Mouse (Mus musculus) lung, postnatal 0 days (tissue): ENCODE results near the gene Nin. TPM values are rescaled to one million over a fixed set of nuclear protein-coding genes. Genes with fewer than 3 reads are reported as not detected.
A peak's percentile ranks its signal among the peaks of the same experiment; 100 is the strongest.

ENCODE experiments used
- ATAC-seq: fragments of 200-750 bp; cut with Nextera tagmentation; 2 replicates; pipeline ENCODE4 v1.8.0; 2017; ENCODE audit warnings: moderate library complexity
- DNase-seq: peaks from one replicate; pipeline ENCODE4 v3.0.0-alpha.2; 2016; ENCODE audit warnings: low spot score
- H3K27ac ChIP-seq: fragments of 300-500 bp; sonication (generic); 2 replicates; pipeline ENCODE4 v1.5.1; 2014; ENCODE audit warnings: antibody characterized with exemption, mild to moderate bottlenecking, low read length, mixed read lengths
- H3K27me3 ChIP-seq: fragments of 300-500 bp; sonication (generic); replicated peaks from 2 replicates; pipeline ENCODE4 v1.6.1; 2014; ENCODE audit warnings: low read length, mixed read lengths; ENCODE audit not compliant: insufficient read depth
- H3K36me3 ChIP-seq: fragments of 300-500 bp; sonication (generic); 2 replicates; pipeline ENCODE4 v1.6.1; 2014; ENCODE audit warnings: low read length, mixed read lengths; ENCODE audit not compliant: insufficient read depth
- H3K4me1 ChIP-seq: fragments of 300-500 bp; sonication (generic); 2 replicates; pipeline ENCODE4 v1.6.1; 2014; ENCODE audit warnings: antibody characterized with exemption, low read depth, low read length, mixed read lengths; ENCODE audit not compliant: insufficient read depth
- H3K4me2 ChIP-seq: fragments of 300-500 bp; sonication (generic); replicated peaks from 2 replicates; pipeline ENCODE4 v1.6.1; 2014; ENCODE audit warnings: low read depth, mild to moderate bottlenecking, low read length, moderate library complexity, mixed read lengths
- H3K4me3 ChIP-seq: fragments of 300-500 bp; sonication (generic); 2 replicates; pipeline ENCODE4 v1.5.1; 2014; ENCODE audit warnings: low read depth, low read length
- H3K9ac ChIP-seq: fragments of 300-500 bp; sonication (generic); replicated peaks from 2 replicates; pipeline ENCODE4 v1.6.1; 2014; ENCODE audit warnings: low read depth, mild to moderate bottlenecking
- H3K9me3 ChIP-seq: fragments of 300-500 bp; sonication (generic); 2 replicates; pipeline ENCODE4 v1.6.1; 2016; ENCODE audit warnings: low read length, mixed read lengths
- CTCF ChIP-seq: IDR thresholded peaks from 2 replicates; pipeline ENCODE4 v1.5.1; 2016; ENCODE audit warnings: antibody characterized with exemption, mild to moderate bottlenecking
- EP300 ChIP-seq: IDR thresholded peaks from 2 replicates; pipeline ENCODE4 v1.6.1; 2016; ENCODE audit warnings: antibody characterized with exemption, mild to moderate bottlenecking, control low read depth
- WGBS: fragments of 180-500 bp; shearing (Covaris S2); extraction: QIAGEN DNeasy Blood & Tissue Kit; methylation state at CpG from one replicate; pipeline ENCODE4 v1.1.7; 2014; 5-methylcytosine and 5-hydroxymethylcytosine counted together
- polyA plus RNA-seq: library from polyadenylated mRNA; unstranded; fragments of >200 nt; fragmentation: Nextera tagmentation; extraction: Ambion mirVana; gene quantifications from 2 replicates; pipeline ENCODE4 v1.2.1, GENCODE M21; 2015

Nin gene
- polyA plus RNA-seq, 1 experiment from 2014 or later: 8.3 TPM

DNA sequence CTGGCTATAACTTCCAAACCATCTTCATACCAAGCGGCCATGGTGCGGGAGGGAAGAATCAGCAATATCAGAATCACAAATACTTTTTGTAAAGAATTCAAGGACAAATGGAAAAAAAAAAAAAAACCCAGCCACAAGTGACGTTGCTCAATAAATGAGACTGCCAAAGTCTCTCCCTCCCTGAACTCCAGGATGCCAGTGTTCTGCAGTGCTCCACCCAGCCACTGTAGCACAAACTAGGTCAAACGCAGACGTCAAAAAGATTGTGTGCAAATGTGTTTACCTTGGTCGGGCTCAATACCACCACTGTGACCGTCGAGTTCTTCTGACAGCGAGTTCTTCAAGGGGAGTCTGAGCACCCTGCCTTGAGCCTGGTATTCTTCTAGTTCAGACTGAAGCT is 64.8 kb downstream of the Nin start:
- Histone ChIP-seq H3K27ac (no peak overlapping the region), H3K4me1 (no peaks in the 10 kb centered on the region), H3K27me3 (no peaks in the 10 kb centered on the region), H3K4me2 (no peak overlapping the region), H3K4me3 (no peak overlapping the region), H3K9ac (no peak overlapping the region), H3K36me3 (peaks cover 13% of the 10 kb centered on the region; the same call in 1 of the 2 replicates), H3K9me3 (no peaks in the 10 kb centered on the region)
- TF ChIP-seq CTCF (no peak), EP300 (no peak)
- 66% methylated on average over 9 of the region's 9 CpGs for WGBS
- DNase-seq (peak; percentile 30), ATAC-seq (no peak)

DNA sequence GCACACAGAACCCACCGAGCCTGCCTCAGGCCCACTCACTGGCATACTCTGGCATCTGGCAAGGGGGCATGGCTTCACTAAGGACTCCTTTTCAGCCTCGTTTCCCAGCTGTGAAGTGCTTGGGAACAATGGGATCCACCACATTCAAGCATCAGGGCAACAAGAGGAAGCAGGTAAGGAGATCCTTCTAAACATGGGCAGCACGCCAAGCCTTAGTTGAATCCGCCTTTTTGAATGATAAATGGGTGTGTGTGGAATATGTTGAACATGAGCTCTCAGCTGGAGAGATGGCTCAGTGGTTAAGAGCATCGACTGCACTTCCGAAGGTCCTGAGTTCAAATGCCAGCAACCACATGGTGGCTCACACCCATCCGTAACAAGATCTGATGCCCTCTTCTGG is 66.2 kb downstream of the Nin start:
- no peaks in the 10 kb centered on the region for H3K9me3 ChIP-seq
- H3K36me3 ChIP-seq: peaks cover 17% of the 10 kb centered on the region; the same call in 1 of the 2 replicates
- H3K9ac ChIP-seq: no peak overlapping the region
- TF ChIP-seq CTCF: peak; percentile 30; the same call in 1 of the 2 replicates
- no peak for TF ChIP-seq EP300
- H3K4me3 ChIP-seq: no peak overlapping the region
- WGBS: 61% methylated on average over 7 of the region's 7 CpGs
- 0 out of 2 replicates have a peak overlapping the region, but pooled peaks have one; percentile 3 for H3K27ac ChIP-seq
- H3K4me1 ChIP-seq: no peaks in the 10 kb centered on the region
- DNase-seq (peak; percentile 39), ATAC-seq (peak; percentile 37)
- no peak overlapping the region for H3K4me2 ChIP-seq
- H3K27me3 ChIP-seq: no peaks in the 10 kb centered on the region

DNA sequence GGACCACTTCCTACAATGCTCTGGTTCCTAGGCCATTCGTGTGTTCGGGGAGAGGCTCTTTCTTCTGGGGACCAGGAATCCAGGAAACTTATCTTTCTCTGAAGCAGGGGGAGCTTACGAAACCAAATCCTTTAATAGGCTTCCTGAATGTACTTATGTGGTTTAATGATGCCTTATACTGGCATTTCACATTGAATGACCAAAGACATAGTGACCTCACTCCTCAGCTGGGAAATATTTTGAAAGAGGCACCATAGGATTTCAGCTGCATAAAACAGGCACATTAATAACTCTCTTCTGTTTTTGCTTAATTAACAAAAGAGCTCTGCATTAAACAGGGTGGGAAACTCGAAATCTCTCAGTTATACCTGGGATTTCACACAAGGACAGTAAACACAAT is 69.2 kb downstream of the Nin start:
- H3K27me3 ChIP-seq: no peaks in the 10 kb centered on the region
- peaks cover 17% of the 10 kb centered on the region; the same call in 1 of the 2 replicates for H3K36me3 ChIP-seq
- ATAC-seq (peak; percentile 23; the same call in 1 of the 2 replicates), DNase-seq (peak; percentile 19)
- TF ChIP-seq CTCF (no peak), EP300 (no peak)
- WGBS: 57% methylated on average over 4 of the region's 4 CpGs
- H3K4me1 ChIP-seq: no peaks in the 10 kb centered on the region
- no peak overlapping the region for H3K4me2 ChIP-seq
- H3K4me3 ChIP-seq: no peak overlapping the region
- H3K27ac ChIP-seq: no peak overlapping the region
- H3K9ac ChIP-seq: no peak overlapping the region
- H3K9me3 ChIP-seq: no peaks in the 10 kb centered on the region

DNA sequence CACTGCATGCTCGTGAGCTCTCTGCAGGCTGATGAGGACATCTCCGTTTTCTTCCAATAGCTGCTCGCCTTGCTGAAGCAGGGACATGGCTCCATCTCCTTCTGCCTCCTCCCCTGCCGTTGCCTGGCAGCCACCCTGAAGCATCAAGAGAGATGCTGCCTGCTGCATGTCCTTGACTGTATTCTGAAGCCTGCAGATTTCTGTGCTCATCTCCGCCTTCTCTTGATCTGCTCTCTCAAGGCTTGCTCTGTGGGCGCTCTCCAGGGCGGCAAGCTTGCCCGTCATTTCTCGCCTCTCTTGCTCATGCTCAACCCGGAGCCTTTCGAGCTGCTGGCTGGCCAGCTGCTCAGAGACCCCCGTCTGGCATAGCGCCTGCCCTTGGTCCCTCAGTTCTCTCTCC is 70.1 kb downstream of the Nin start:
- ATAC-seq (no peak), DNase-seq (no peak)
- no peak overlapping the region for H3K4me2 ChIP-seq
- H3K27ac ChIP-seq: no peak overlapping the region
- no peak overlapping the region for H3K4me3 ChIP-seq
- 89% methylated on average over 13 of the region's 13 CpGs for WGBS
- H3K4me1 ChIP-seq: no peaks in the 10 kb centered on the region
- H3K9ac ChIP-seq: no peak overlapping the region
- no peaks in the 10 kb centered on the region for H3K27me3 ChIP-seq
- no peaks in the 10 kb centered on the region for H3K9me3 ChIP-seq
- peaks cover 15% of the 10 kb centered on the region; the same call in 1 of the 2 replicates for H3K36me3 ChIP-seq
- TF ChIP-seq CTCF (no peak), EP300 (no peak)

DNA sequence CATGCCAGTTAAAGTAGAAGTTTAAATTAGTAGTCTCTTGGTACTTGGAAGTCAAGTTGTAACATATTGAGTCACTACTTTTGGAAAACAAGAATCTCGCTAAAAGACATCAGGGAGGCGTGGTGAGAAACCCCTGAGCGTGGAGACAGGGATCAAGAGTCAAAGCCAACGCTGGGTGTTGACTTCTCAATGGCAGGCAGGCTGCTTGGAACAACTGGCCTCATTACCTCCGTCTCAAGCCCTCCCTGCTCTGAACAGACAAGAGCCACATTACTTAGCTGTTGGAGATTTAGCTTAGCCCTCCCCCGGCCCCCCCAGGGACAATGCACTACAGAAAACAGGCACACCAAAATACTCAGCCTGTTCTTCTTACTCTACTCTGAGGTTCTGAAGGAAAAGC is 72.5 kb downstream of the Nin start:
- DNase-seq: no peak
- no peak for TF ChIP-seq CTCF
- TF ChIP-seq EP300: no peak
- H3K9ac ChIP-seq: no peak overlapping the region
- peaks cover 11% of the 10 kb centered on the region; the same call in 1 of the 2 replicates for H3K36me3 ChIP-seq
- no peak overlapping the region for H3K4me3 ChIP-seq
- no peaks in the 10 kb centered on the region for H3K9me3 ChIP-seq
- no peaks in the 10 kb centered on the region for H3K27me3 ChIP-seq
- 78% methylated on average over 6 of the region's 6 CpGs for WGBS
- H3K27ac ChIP-seq: no peak overlapping the region
- no peaks in the 10 kb centered on the region for H3K4me1 ChIP-seq
- no peak for ATAC-seq
- no peak overlapping the region for H3K4me2 ChIP-seq

DNA sequence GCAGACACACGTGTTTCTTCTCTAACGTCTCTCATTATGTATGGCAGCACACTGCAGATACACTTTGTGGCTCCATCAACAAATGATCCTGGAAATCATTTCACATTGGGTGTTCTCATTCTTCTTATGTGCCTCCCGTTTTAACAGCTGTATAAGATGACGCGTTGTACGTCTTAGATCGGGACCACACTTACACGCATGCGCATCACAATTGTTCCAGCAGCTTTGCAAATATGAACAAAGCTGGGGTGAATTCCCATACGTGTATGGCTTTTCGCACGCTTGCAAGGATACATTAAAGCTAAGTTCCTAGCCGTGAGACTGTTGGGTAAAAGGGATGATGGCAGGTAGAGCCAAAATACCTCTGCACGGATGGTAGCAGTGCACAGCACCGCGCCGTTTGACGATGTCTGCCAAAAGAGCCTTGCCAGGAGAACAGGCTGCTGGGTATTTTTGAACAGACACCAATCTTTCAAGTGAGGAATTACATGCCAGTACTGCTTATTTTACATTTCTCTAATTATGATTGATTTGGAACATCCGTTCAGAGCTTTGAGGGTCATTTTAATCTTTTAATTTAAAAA is 76.7 kb downstream of the Nin start:
- Histone ChIP-seq H3K36me3 (no peaks in the 10 kb centered on the region; the same call in 1 of the 2 replicates), H3K9ac (no peak overlapping the region), H3K27ac (no peak overlapping the region), H3K27me3 (no peaks in the 10 kb centered on the region), H3K4me1 (no peaks in the 10 kb centered on the region), H3K4me3 (no peak overlapping the region), H3K4me2 (no peak overlapping the region), H3K9me3 (no peaks in the 10 kb centered on the region)
- TF ChIP-seq CTCF: no peak
- no peak for TF ChIP-seq EP300
- DNase-seq (no peak), ATAC-seq (no peak)
- 89% methylated on average over 19 of the region's 19 CpGs for whole genome bisulfite sequencing

DNA sequence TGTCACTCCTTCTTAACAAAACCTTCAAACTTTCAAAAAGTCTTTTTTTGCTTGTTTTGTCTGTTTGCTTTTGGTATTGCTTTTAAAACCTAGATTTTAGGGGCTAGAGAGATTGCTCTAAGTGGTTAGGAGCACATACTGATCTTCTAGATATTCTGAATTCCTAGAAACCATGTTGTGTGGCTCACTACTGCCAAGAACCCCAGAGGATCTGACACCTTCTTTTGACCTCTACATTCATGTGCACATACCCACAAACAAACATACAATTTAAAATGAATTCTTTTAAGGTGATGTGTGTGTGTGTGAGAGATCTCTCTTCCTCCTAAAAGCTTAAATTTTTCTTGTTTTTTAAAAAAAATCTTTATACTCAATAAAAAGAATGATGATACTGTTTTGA is 87.3 kb downstream of the Nin start:
- Histone ChIP-seq H3K36me3 (peaks cover 20% of the 10 kb centered on the region), H3K4me3 (no peak overlapping the region)

More for the DNA sequence above, 87.3 kb downstream of the Nin start:
- ATAC-seq (peak; percentile 57), DNase-seq (peak; percentile 57)
- H3K9ac ChIP-seq: no peak overlapping the region
- no peaks in the 10 kb centered on the region for H3K27me3 ChIP-seq
- no peak overlapping the region for H3K27ac ChIP-seq
- 0 out of 2 replicates have a peak, but pooled peaks have one; percentile 11 for TF ChIP-seq EP300
- TF ChIP-seq CTCF: no peak
- no peaks in the 10 kb centered on the region for H3K9me3 ChIP-seq
- H3K4me2 ChIP-seq: no peak overlapping the region
- H3K4me1 ChIP-seq: no peaks in the 10 kb centered on the region
